Mouse (Mus musculus): ENCODE measurements at regions not wholly inside any gene's neighbourhood (a gene's known extent, or its start where the extent isn't known, plus 50 kb on each side); places are given as distances from the start of the nearest gene placed in this dataset.

GRCm38 (mm10) chr13:6001218-6001564 is 139.9 kb downstream of the Klf6 start:
- no peak for DNase-seq
- TF ChIP-seq POLR2A (IDR thresholded peaks at IDR 0.05; ENCODE audit: control insufficient read depth, extremely low read depth, insufficient read depth, low read length, poor library complexity) (no peak), CTCF (IDR thresholded peaks at IDR 0.05; ENCODE audit: borderline replicate concordance, control insufficient read depth, extremely low read depth, insufficient read depth, low read length, poor library complexity) (no peak)
- Histone ChIP-seq H3K27ac (ENCODE audit: control insufficient read depth, insufficient read depth, low read length) (no peak overlapping the region), H3K27me3 (ENCODE audit: control insufficient read depth, insufficient read depth, low read length) (no peaks in the 10 kb centered on the region), H3K36me3 (ENCODE audit: control insufficient read depth, insufficient read depth, low read length) (no peaks in the 10 kb centered on the region), H3K4me1 (replicated peaks; ENCODE audit: control insufficient read depth, insufficient read depth, low read length) (no peaks in the 10 kb centered on the region), H3K4me3 (ENCODE audit: control insufficient read depth, insufficient read depth, low read length) (no peak overlapping the region)
- whole genome bisulfite sequencing: 97% methylated on average over 3 of the region's 3 CpGs

- no peaks in the 10 kb centered on the region for H3K27me3 ChIP-seq (ENCODE audit: control insufficient read depth, insufficient read depth, low read length)
- no peak for DNase-seq
- 94% methylated on average over 6 of the region's 6 CpGs for WGBS
- no peaks in the 10 kb centered on the region for H3K36me3 ChIP-seq (ENCODE audit: control insufficient read depth, insufficient read depth, low read length)
- no peaks in the 10 kb centered on the region for H3K4me1 ChIP-seq (replicated peaks; ENCODE audit: control insufficient read depth, insufficient read depth, low read length)
- no peak overlapping the region for H3K4me3 ChIP-seq (ENCODE audit: control insufficient read depth, insufficient read depth, low read length)
- H3K27ac ChIP-seq (ENCODE audit: control insufficient read depth, insufficient read depth, low read length): no peak overlapping the region
- TF ChIP-seq CTCF (IDR thresholded peaks at IDR 0.05; ENCODE audit: borderline replicate concordance, control insufficient read depth, extremely low read depth, insufficient read depth, low read length, poor library complexity): no peak
- TF ChIP-seq POLR2A (IDR thresholded peaks at IDR 0.05; ENCODE audit: control insufficient read depth, extremely low read depth, insufficient read depth, low read length, poor library complexity): no peak
These were observed 144.6 kb downstream of the Klf6 start for GRCm38 (mm10) chr13:6005901-6006300.

GRCm38 (mm10) chr13:6009671-6010070 is 148.4 kb downstream of the Klf6 start:
- H3K27ac ChIP-seq (ENCODE audit: control insufficient read depth, insufficient read depth, low read length): no peak overlapping the region
- H3K4me1 ChIP-seq (replicated peaks; ENCODE audit: control insufficient read depth, insufficient read depth, low read length): no peaks in the 10 kb centered on the region
- H3K36me3 ChIP-seq (ENCODE audit: control insufficient read depth, insufficient read depth, low read length): no peaks in the 10 kb centered on the region
- 84% methylated on average over 1 of the region's 1 CpGs for WGBS
- TF ChIP-seq CTCF (IDR thresholded peaks at IDR 0.05; ENCODE audit: borderline replicate concordance, control insufficient read depth, extremely low read depth, insufficient read depth, low read length, poor library complexity): no peak
- TF ChIP-seq POLR2A (IDR thresholded peaks at IDR 0.05; ENCODE audit: control insufficient read depth, extremely low read depth, insufficient read depth, low read length, poor library complexity): no peak
- no peaks in the 10 kb centered on the region for H3K27me3 ChIP-seq (ENCODE audit: control insufficient read depth, insufficient read depth, low read length)
- no peak for DNase-seq
- no peak overlapping the region for H3K4me3 ChIP-seq (ENCODE audit: control insufficient read depth, insufficient read depth, low read length)

GRCm38 (mm10) chr13:6027207-6027606 is 165.9 kb downstream of the Klf6 start:
- no peak for DNase-seq
- H3K4me1 ChIP-seq (replicated peaks; ENCODE audit: control insufficient read depth, insufficient read depth, low read length): no peaks in the 10 kb centered on the region
- H3K27ac ChIP-seq (ENCODE audit: control insufficient read depth, insufficient read depth, low read length): no peak overlapping the region
- H3K4me3 ChIP-seq (ENCODE audit: control insufficient read depth, insufficient read depth, low read length): no peak overlapping the region
- 88% methylated on average over 4 of the region's 4 CpGs for WGBS
- H3K27me3 ChIP-seq (ENCODE audit: control insufficient read depth, insufficient read depth, low read length): no peaks in the 10 kb centered on the region
- no peaks in the 10 kb centered on the region for H3K36me3 ChIP-seq (ENCODE audit: control insufficient read depth, insufficient read depth, low read length)
- no peak for TF ChIP-seq CTCF (IDR thresholded peaks at IDR 0.05; ENCODE audit: borderline replicate concordance, control insufficient read depth, extremely low read depth, insufficient read depth, low read length, poor library complexity)
- no peak for TF ChIP-seq POLR2A (IDR thresholded peaks at IDR 0.05; ENCODE audit: control insufficient read depth, extremely low read depth, insufficient read depth, low read length, poor library complexity)

GRCm38 (mm10) chr13:6028878-6029277 is 167.6 kb downstream of the Klf6 start:
- Histone ChIP-seq H3K4me1 (replicated peaks; ENCODE audit: control insufficient read depth, insufficient read depth, low read length) (no peaks in the 10 kb centered on the region), H3K4me3 (ENCODE audit: control insufficient read depth, insufficient read depth, low read length) (no peak overlapping the region), H3K27ac (ENCODE audit: control insufficient read depth, insufficient read depth, low read length) (no peak overlapping the region), H3K27me3 (ENCODE audit: control insufficient read depth, insufficient read depth, low read length) (no peaks in the 10 kb centered on the region), H3K36me3 (ENCODE audit: control insufficient read depth, insufficient read depth, low read length) (no peaks in the 10 kb centered on the region)
- no peak for DNase-seq
- TF ChIP-seq CTCF (IDR thresholded peaks at IDR 0.05; ENCODE audit: borderline replicate concordance, control insufficient read depth, extremely low read depth, insufficient read depth, low read length, poor library complexity) (no peak), POLR2A (IDR thresholded peaks at IDR 0.05; ENCODE audit: control insufficient read depth, extremely low read depth, insufficient read depth, low read length, poor library complexity) (no peak)
- 90% methylated on average over 4 of the region's 4 CpGs for WGBS

GRCm38 (mm10) chr13:6029461-6029860 is 168.2 kb downstream of the Klf6 start:
- TF ChIP-seq CTCF (IDR thresholded peaks at IDR 0.05; ENCODE audit: borderline replicate concordance, control insufficient read depth, extremely low read depth, insufficient read depth, low read length, poor library complexity): no peak
- no peak for TF ChIP-seq POLR2A (IDR thresholded peaks at IDR 0.05; ENCODE audit: control insufficient read depth, extremely low read depth, insufficient read depth, low read length, poor library complexity)
- WGBS: 93% methylated on average over 6 of the region's 6 CpGs
- no peaks in the 10 kb centered on the region for H3K4me1 ChIP-seq (replicated peaks; ENCODE audit: control insufficient read depth, insufficient read depth, low read length)
- no peak overlapping the region for H3K4me3 ChIP-seq (ENCODE audit: control insufficient read depth, insufficient read depth, low read length)
- no peak for DNase-seq
- no peaks in the 10 kb centered on the region for H3K36me3 ChIP-seq (ENCODE audit: control insufficient read depth, insufficient read depth, low read length)
- H3K27me3 ChIP-seq (ENCODE audit: control insufficient read depth, insufficient read depth, low read length): no peaks in the 10 kb centered on the region
- H3K27ac ChIP-seq (ENCODE audit: control insufficient read depth, insufficient read depth, low read length): no peak overlapping the region

- H3K4me1 ChIP-seq (replicated peaks; ENCODE audit: control insufficient read depth, insufficient read depth, low read length): no peaks in the 10 kb centered on the region
- H3K36me3 ChIP-seq (ENCODE audit: control insufficient read depth, insufficient read depth, low read length): no peaks in the 10 kb centered on the region
- no peak for TF ChIP-seq CTCF (IDR thresholded peaks at IDR 0.05; ENCODE audit: borderline replicate concordance, control insufficient read depth, extremely low read depth, insufficient read depth, low read length, poor library complexity)
- no peak for TF ChIP-seq POLR2A (IDR thresholded peaks at IDR 0.05; ENCODE audit: control insufficient read depth, extremely low read depth, insufficient read depth, low read length, poor library complexity)
- H3K27ac ChIP-seq (ENCODE audit: control insufficient read depth, insufficient read depth, low read length): no peak overlapping the region
- WGBS: 95% methylated on average over 2 of the region's 2 CpGs
- H3K4me3 ChIP-seq (ENCODE audit: control insufficient read depth, insufficient read depth, low read length): no peak overlapping the region
- no peak for DNase-seq
- no peaks in the 10 kb centered on the region for H3K27me3 ChIP-seq (ENCODE audit: control insufficient read depth, insufficient read depth, low read length)
These were observed 168.8 kb downstream of the Klf6 start for GRCm38 (mm10) chr13:6030128-6030527.
